Comparison of ENCODE assay signal across 8 mouse cellular contexts in the genomic region with DNA sequence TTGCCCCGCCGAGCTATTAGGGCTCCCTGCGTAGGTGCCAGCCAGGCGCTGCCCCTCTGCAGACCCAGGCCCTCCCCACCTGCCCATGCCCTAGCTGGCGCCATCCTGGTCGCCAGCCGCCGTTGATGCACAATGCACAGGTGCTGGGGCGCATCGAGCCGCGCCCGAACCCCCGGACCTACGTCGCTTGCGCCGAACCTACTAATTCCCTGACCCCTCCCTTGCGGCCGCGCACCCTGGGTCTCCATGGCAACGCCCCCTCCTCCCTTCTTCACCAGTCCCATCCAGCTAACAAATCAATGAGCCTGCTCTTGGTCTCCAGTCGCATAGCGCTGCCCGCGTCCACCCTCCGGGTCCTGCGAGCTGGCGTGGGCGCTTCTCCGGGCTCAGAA. TPM values are rescaled to one million over a fixed set of nuclear protein-coding genes. Genes with fewer than 3 reads are reported as not detected.
DNase-seq lines count a peak whose midpoint lies in the region; ATAC-seq and TF ChIP-seq lines count a peak whose summit lies in the region.

No protein-coding gene starts in this region.

- WGBS in heart, postnatal 0 days: 0% methylated on average over 30 of the region's 31 CpGs
- 1% methylated on average over 31 of the region's 31 CpGs for WGBS in embryonic facial prominence, embryonic 12.5 days
- WGBS in limb, embryonic 12.5 days: under 1% methylated on average over 31 of the region's 31 CpGs
- WGBS in neural tube, embryonic 12.5 days: 0% methylated on average over 31 of the region's 31 CpGs

- no peak for DNase-seq in heart, postnatal 0 days (ENCODE audit: low spot score)
- no peak for DNase-seq in heart, postnatal 25 days (ENCODE audit: low spot score)
- DNase-seq in ES-CJ7 (ENCODE audit: low read depth, low spot score): peak; percentile 76
- no peak for DNase-seq in cerebellum, postnatal 25 days
- no peak for DNase-seq in adrenal gland, postnatal 10 days

- no peak overlapping the region for H3K27ac ChIP-seq in heart, postnatal 0 days (ENCODE audit: low read depth)
- peak overlapping the region; percentile 36; the same call in 1 of the 2 replicates for H3K27ac ChIP-seq in embryonic facial prominence, embryonic 12.5 days
- peak overlapping the region; percentile 91 for H3K27ac ChIP-seq in limb, embryonic 12.5 days
- H3K27ac ChIP-seq in neural tube, embryonic 12.5 days: peak overlapping the region; percentile 80

- TF ChIP-seq EP300 in heart, postnatal 0 days (IDR thresholded peaks at IDR 0.05; ENCODE audit: low read depth): no peak; the same call in 1 of the 2 replicates

- peaks cover 15% of the 10 kb centered on the region for H3K4me1 ChIP-seq in heart, postnatal 0 days (ENCODE audit: control insufficient read depth, insufficient read depth)
- H3K4me1 ChIP-seq in embryonic facial prominence, embryonic 12.5 days: peaks cover 76% of the 10 kb centered on the region
- H3K4me1 ChIP-seq in limb, embryonic 12.5 days (replicated peaks): peaks cover 89% of the 10 kb centered on the region
- peaks cover 65% of the 10 kb centered on the region for H3K4me1 ChIP-seq in neural tube, embryonic 12.5 days

- ATAC-seq in heart, postnatal 0 days (ENCODE audit: insufficient read depth, low read depth): peak; percentile 11; the same call in 1 of the 2 replicates
- ATAC-seq in embryonic facial prominence, embryonic 12.5 days (ENCODE audit: insufficient number of reproducible peaks, insufficient read depth, low FRiP score, low TSS enrichment): peak; percentile 48
- no peak; the same call in none of the 2 replicates for ATAC-seq in limb, embryonic 12.5 days (ENCODE audit: insufficient number of reproducible peaks, insufficient read depth, low FRiP score, low TSS enrichment, low read depth)
- ATAC-seq in neural tube, embryonic 12.5 days (ENCODE audit: low FRiP score, low read depth): peak; percentile 74; the same call in 1 of the 2 replicates

- H3K27me3 ChIP-seq in heart, postnatal 0 days (ENCODE audit: control insufficient read depth, insufficient read depth, low read length): peaks cover 65% of the 10 kb centered on the region
- H3K27me3 ChIP-seq in embryonic facial prominence, embryonic 12.5 days: peaks cover 72% of the 10 kb centered on the region
- H3K27me3 ChIP-seq in limb, embryonic 12.5 days: peaks cover 79% of the 10 kb centered on the region
- H3K27me3 ChIP-seq in neural tube, embryonic 12.5 days (replicated peaks): peaks cover 78% of the 10 kb centered on the region

- H3K4me3 ChIP-seq in heart, postnatal 0 days (ENCODE audit: low read depth, low read length): peak overlapping the region; percentile 74
- H3K4me3 ChIP-seq in embryonic facial prominence, embryonic 12.5 days: peak overlapping the region; percentile 74
- peak overlapping the region; percentile 73 for H3K4me3 ChIP-seq in limb, embryonic 12.5 days (replicated peaks)
- peak overlapping the region; percentile 66 for H3K4me3 ChIP-seq in neural tube, embryonic 12.5 days

- intact Hi-C loops in heart, postnatal 25 days (cut with DNase I): no loop called here

- no peaks in the 10 kb centered on the region for H3K9me3 ChIP-seq in heart, postnatal 0 days (replicated peaks; ENCODE audit: control insufficient read depth, low read length)
- H3K9me3 ChIP-seq in embryonic facial prominence, embryonic 12.5 days: no peaks in the 10 kb centered on the region
- H3K9me3 ChIP-seq in limb, embryonic 12.5 days: no peaks in the 10 kb centered on the region
- H3K9me3 ChIP-seq in neural tube, embryonic 12.5 days: no peaks in the 10 kb centered on the region

- peaks cover 8% of the 10 kb centered on the region for H3K36me3 ChIP-seq in heart, postnatal 0 days (replicated peaks; ENCODE audit: control insufficient read depth, insufficient read depth, low read length)
- peaks cover 8% of the 10 kb centered on the region for H3K36me3 ChIP-seq in embryonic facial prominence, embryonic 12.5 days
- peaks cover 9% of the 10 kb centered on the region for H3K36me3 ChIP-seq in limb, embryonic 12.5 days
- peaks cover 11% of the 10 kb centered on the region; the same call in 1 of the 2 replicates for H3K36me3 ChIP-seq in neural tube, embryonic 12.5 days

- no peak for TF ChIP-seq CTCF in heart, postnatal 0 days (IDR thresholded peaks at IDR 0.05; ENCODE audit: low read depth)

- H3K4me2 ChIP-seq in heart, postnatal 0 days (ENCODE audit: low read depth, low read length): peak overlapping the region; percentile 96
- H3K4me2 ChIP-seq in embryonic facial prominence, embryonic 12.5 days (replicated peaks): peak overlapping the region; percentile 94
- peak overlapping the region; percentile 92 for H3K4me2 ChIP-seq in limb, embryonic 12.5 days
- peak overlapping the region; percentile 93 for H3K4me2 ChIP-seq in neural tube, embryonic 12.5 days (replicated peaks)

- H3K9ac ChIP-seq in heart, postnatal 0 days (replicated peaks; ENCODE audit: low read depth, low read length): 0 out of 2 replicates have a peak overlapping the region, but pooled peaks have one; percentile 33
- H3K9ac ChIP-seq in embryonic facial prominence, embryonic 12.5 days: peak overlapping the region; percentile 63
- peak overlapping the region; percentile 60 for H3K9ac ChIP-seq in limb, embryonic 12.5 days (replicated peaks)
- peak overlapping the region; percentile 77 for H3K9ac ChIP-seq in neural tube, embryonic 12.5 days

RNA-seq across cellular contexts. Expression of a gene that starts 0.6 kb away (rescaled TPM):
- total RNA-seq in heart, postnatal 0 days (2014; rRNA removed; ENCODE audit: low replicate concordance): 1.6 and 3.2 TPM in 2 replicates
- 5.1 and 7.0 TPM in 2 replicates for polyA plus RNA-seq in heart, postnatal 0 days (2015; fragmentation: Nextera tagmentation; extraction: Ambion mirVana)
- 1 to 10 TPM; 4.4 to 7.6 TPM for total RNA-seq in heart, postnatal 25 days (2021)
- 9.4 and 10.8 TPM in 2 replicates for polyA plus RNA-seq in embryonic facial prominence, embryonic 12.5 days (2016; fragmentation: Nextera tagmentation; extraction: Ambion mirVana)
- 11.8 and 13.0 TPM in 2 replicates for polyA plus RNA-seq in limb, embryonic 12.5 days (2016; fragmentation: Nextera tagmentation; extraction: Ambion mirVana)
- polyA plus RNA-seq in neural tube, embryonic 12.5 days (2016; fragmentation: Nextera tagmentation; extraction: Ambion mirVana): 8.6 and 9.9 TPM in 2 replicates
- 10 to 100 TPM in 1 of 2 experiments, 1 to 10 TPM in 1; 8.8 to 12.3 TPM for total RNA-seq in adrenal gland, postnatal 10 days (2021)

RNA-seq across cellular contexts. Expression of a gene that starts 18.6 kb away (rescaled TPM):
- 1.8 and 13.0 TPM in 2 replicates for total RNA-seq in heart, postnatal 0 days (2014; rRNA removed; ENCODE audit: low replicate concordance)
- polyA plus RNA-seq in heart, postnatal 0 days (2015; fragmentation: Nextera tagmentation; extraction: Ambion mirVana): 5.7 and 5.8 TPM in 2 replicates
- total RNA-seq in heart, postnatal 25 days (2021): 1 to 10 TPM; 3.8 to 3.9 TPM
- polyA plus RNA-seq in embryonic facial prominence, embryonic 12.5 days (2016; fragmentation: Nextera tagmentation; extraction: Ambion mirVana): 103 and 105 TPM in 2 replicates
- polyA plus RNA-seq in limb, embryonic 12.5 days (2016; fragmentation: Nextera tagmentation; extraction: Ambion mirVana): 121 and 122 TPM in 2 replicates
- 46.6 and 47.6 TPM in 2 replicates for polyA plus RNA-seq in neural tube, embryonic 12.5 days (2016; fragmentation: Nextera tagmentation; extraction: Ambion mirVana)
- 1 to 10 TPM; 6.7 to 7.9 TPM for total RNA-seq in adrenal gland, postnatal 10 days (2021)

RNA-seq across cellular contexts. Expression of a gene that starts 44.7 kb away (rescaled TPM):
- 12.1 and 23.1 TPM in 2 replicates for total RNA-seq in heart, postnatal 0 days (2014; rRNA removed; ENCODE audit: low replicate concordance)
- 6.8 and 8.2 TPM in 2 replicates for polyA plus RNA-seq in heart, postnatal 0 days (2015; fragmentation: Nextera tagmentation; extraction: Ambion mirVana)
- 10 to 100 TPM; 14.0 to 14.8 TPM for total RNA-seq in heart, postnatal 25 days (2021)
- polyA plus RNA-seq in embryonic facial prominence, embryonic 12.5 days (2016; fragmentation: Nextera tagmentation; extraction: Ambion mirVana): 11.7 and 12.3 TPM in 2 replicates
- 9.8 and 12.5 TPM in 2 replicates for polyA plus RNA-seq in limb, embryonic 12.5 days (2016; fragmentation: Nextera tagmentation; extraction: Ambion mirVana)
- 12.5 and 12.7 TPM in 2 replicates for polyA plus RNA-seq in neural tube, embryonic 12.5 days (2016; fragmentation: Nextera tagmentation; extraction: Ambion mirVana)
- total RNA-seq in adrenal gland, postnatal 10 days (2021): 100 to 1,000 TPM in 1 of 2 experiments, 10 to 100 TPM in 1; 52.0 to 133 TPM

RNA-seq across cellular contexts. Expression of a gene that starts 53.3 kb away (rescaled TPM):
- total RNA-seq in heart, postnatal 0 days (2014; rRNA removed; ENCODE audit: low replicate concordance): not detected in 2 replicates
- not detected in 2 replicates for polyA plus RNA-seq in heart, postnatal 0 days (2015; fragmentation: Nextera tagmentation; extraction: Ambion mirVana)
- not detected for total RNA-seq in heart, postnatal 25 days (2021)
- not detected in 2 replicates for polyA plus RNA-seq in embryonic facial prominence, embryonic 12.5 days (2016; fragmentation: Nextera tagmentation; extraction: Ambion mirVana)
- polyA plus RNA-seq in limb, embryonic 12.5 days (2016; fragmentation: Nextera tagmentation; extraction: Ambion mirVana): not detected in 2 replicates
- not detected in 2 replicates for polyA plus RNA-seq in neural tube, embryonic 12.5 days (2016; fragmentation: Nextera tagmentation; extraction: Ambion mirVana)
- total RNA-seq in adrenal gland, postnatal 10 days (2021): not detected
